Mouse (Mus musculus): ENCODE data around the gene Gm20388.
A peak's percentile ranks its signal among the peaks of the same experiment; 100 is the strongest.

The Gm20388 gene

DNA sequence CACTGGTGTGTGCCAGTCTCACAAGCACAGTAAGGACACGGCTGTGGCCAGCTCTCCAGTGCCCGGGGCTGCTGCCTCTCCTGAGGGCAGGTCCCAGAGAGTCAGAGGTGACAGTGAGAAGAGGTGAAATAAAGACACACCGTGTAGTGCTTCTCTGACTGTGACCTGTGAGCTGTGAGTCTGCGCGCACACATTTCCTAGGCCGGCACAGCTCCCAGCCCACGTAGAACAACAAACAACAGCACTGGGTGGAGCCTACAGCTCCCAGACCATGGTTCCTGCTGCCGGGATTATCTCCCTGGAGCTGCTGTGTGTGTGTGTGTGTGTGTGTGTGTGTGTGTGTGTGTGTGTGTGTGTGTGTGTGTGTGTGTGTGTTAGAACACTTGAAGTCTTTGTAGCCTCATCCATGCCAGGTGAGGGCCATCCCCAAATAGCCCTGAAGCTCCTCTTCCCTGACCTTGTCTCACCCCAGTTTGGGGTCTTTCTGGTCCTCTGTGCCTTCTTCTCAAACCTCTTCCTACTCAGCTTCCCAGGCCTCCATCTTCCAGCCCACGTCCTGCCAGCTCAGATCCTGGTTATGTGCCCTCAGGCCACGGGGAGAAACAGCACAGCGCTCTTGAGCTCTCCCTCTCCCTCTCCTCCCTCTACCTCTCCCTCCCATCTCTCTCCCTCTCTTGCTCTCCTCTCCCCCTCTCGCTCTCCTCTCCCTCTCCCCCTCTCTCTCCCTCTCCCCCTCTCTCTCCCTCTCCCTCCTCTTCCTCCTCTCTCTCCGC is 2907.3 kb downstream of the Gm20388 start:
- DNase-seq, result no peak

DNA sequence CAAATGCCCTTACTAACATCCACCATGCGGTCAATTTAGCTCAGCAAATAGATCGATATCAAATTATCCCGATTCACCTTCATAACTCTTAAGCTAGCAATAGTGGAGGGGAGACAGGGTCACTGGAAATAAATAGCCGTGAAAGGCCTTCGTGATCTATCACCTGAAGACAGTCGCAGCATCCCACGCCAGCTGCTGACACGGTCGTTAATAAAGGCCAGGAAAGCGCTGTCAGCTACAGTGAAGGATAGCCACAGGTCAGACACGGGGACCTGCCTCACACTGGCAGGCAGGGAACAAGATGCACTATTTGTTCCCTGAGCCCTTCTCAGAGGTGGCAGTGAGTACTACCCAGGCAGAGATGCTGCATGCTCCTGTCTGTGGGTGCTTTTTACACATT is 2909.1 kb downstream of the Gm20388 start:
- DNase-seq, result no peak

DNA sequence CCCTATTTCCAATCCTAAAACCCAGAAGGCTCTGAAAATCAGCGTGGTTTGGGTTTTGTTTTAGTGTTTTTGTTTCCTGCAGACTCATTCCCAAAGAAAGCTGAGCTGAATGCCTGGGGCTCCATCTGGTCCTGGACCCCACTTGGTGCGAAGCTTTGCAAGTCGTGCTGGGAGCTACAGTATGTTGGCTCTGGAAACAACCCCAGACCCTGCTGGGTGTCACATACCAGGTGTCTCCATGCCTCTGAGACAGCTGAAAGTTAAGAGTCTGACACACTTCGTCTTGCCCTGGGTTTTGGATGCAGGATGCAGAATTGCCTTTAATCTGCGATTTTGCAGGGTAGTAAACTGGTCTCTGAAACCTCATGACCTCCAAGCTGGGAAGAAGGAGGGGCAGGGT is 2913.9 kb downstream of the Gm20388 start:
- DNase-seq, result no peak

DNA sequence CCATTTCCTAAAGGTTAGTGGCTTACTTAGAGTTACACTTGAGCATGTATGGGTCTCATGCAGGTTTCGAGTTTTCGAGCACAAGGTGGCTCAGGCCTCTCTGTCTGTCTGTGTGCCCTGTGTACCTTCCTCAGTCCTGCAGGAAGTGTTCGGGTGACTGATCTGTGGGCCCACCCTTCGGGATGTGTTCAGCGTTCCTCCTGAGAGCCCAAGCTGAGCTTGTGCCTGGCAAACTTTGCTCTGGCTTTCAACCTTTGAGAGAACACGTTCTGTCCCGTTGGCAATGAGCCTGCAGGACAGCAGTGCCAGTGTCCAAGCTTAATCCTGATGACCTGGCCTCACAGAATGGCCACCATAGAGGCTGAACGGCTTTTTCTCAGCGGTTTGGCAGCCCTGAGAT is 2914.3 kb downstream of the Gm20388 start:
- no peak for DNase-seq

DNA sequence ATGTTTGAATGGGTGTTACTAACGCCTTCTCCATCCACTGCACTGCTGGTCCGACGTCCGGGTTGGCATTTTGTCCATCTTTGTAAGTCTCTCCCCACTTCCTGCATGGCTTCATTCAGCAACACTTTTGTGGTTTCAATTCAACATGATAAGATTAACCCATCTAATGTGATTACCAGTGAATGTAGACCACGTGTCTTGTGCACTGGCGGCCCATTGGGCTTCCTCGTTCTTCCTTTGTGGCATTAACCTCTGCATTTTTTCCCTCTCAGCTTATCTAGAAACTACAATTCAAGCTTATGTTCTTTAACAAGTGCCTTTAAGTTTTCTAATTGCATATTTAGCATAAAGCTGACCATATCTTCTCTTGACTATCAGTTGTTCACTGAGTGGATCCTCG is 2914.8 kb downstream of the Gm20388 start:
- DNase-seq, result no peak

DNA sequence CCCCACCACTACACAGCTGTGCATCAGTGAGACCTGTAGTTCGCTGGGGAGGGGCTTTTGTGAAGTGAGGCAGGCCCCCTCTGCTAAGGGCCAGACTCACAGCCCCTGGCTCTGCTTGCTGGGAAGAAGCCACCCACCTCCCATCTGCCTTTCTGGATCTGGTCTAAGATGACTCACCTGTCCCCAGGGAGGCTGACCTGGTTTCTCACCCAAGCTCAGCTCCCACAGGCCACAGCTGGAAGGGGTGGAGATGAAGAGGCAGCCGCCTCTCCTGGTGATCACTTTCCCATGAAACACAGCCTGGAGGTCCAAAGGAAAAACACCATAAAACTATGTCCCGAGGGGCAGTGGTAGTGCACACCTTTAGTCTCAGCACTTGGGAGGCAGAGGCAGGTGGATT is 2918.8 kb downstream of the Gm20388 start:
- DNase-seq, result no peak

DNA sequence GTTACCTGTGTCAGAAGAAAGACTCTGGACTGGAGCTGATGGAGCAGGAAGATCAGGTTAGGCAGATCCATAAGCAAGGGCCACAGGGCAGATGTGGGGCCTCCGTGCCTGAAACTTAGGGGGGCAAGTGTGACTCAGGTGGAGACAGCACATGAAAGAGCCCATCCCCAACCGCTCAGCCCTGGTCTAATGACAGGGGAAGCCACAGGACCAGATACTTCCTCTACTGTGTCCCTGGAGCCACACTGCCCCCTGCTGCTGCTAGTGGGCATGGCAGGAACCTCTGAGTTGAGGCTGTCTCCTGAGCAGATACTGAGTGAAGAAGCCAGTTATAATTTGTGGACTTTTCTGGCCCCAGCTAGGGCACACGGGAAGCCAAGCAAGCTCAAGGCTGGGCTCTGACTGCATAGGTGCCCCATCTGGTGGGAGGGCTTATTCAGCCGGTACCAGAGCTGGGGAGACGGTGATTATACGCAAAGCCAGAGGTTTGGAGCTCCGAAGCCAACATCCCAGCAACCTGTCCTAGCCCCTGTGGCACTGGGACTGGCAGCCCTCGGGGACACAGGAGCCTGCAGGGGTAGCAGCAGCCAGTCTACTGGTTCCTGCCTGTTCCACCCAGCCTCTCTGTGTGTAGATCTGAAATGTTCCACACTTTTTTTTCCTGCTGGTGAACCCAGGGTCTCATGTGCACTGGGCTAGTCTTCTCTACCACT is 2919.9 kb downstream of the Gm20388 start:
- DNase-seq, result peak; percentile 91

DNA sequence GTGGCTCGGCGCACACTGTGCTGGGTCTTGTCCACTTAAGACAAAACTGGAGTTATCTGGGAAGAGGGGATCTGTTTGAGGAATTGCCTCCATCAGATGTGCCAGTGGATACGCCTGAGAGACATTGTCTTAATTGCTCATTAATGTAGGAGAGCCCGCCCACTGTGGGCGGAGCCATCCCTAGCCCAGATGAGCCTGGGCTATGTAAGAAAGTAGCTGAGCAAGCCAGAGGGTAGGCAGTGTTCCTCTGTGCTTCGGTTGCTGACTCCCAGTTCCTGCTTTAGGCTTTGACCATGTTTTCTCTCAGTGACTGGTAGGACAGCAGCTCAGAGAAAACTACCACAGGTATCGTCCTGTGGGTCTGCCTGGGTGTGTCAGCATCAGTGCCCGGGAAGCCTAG is 2923.8 kb downstream of the Gm20388 start:
- DNase-seq, result peak; percentile 25

DNA sequence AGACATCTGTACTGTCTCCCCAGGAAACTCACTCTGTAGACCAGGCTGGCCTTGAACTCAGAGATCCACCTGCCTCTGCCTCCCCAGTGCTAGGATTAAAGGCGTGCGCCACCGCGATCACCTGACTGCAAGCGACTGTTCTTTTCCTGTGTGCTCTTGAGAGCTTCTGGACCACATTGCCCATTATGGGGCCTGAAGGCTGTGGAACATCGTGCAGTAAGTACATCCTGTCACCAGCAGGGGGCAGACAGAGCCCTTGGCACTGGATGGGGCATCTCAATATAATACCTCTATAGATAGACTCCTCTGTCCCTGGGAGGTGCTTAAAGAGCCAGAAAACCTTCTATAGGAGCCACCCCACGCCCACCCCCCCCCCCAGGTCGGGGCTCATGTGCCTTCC is 2924.3 kb downstream of the Gm20388 start:
- peak; percentile 83 for DNase-seq

DNA sequence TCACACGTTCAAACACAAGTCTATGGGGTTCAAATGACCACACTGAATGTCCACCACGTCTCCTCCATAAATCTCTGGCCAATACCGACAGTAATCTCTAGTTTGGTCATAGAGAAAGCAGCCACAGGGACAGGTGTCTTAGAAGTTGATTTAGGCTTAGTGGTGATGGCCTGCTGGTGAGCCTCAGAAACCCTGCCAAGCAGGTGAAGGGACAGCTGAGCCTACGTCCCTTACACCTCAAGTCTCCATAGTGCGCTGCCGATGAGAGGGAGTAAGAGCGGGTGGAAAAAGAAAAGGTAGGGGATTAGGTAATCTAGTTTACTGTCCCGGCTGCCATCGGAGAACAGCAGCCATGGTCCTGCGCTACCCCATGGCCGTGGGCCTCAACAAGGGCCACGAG is 2925.6 kb downstream of the Gm20388 start:
- no peak for DNase-seq

DNA sequence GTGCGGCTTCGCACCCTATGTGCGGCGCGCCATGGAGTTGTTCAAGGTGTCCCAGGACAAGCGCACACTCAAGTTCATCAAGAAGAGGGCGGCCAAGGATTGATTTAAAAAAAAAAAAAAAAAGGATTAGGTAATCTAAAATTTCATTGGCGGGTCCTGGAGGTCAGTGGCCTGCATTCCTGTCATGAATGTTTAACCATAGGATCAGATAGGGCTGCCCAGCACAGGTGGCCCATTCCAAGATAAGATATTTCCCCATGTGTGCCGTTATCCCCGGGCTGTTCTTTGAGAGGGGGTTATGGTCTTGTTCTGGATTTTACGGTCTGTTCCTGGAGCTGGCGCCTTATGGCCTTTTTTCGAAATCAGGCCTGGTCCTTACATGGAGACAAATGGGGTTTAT is 2926.1 kb downstream of the Gm20388 start:
- DNase-seq, result no peak

DNA sequence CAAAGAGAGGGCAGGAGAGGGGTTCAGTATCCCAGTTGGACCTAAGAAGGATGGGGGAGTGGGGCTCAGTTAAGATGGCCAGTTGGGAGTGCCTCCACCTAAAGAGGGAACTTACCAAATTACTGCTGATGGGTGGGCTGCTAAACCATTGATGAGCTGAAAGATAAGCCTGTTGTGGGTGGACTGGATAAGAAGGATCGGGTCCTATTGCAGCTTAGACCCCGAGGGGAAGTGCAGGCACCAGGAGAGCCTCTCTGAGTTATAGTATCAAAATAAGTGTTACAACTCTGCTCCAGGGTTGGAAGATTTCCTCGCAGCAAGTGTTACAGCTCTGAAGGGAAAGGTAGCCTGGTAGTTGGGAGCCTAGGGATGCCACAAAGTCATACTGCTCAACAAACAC is 2933.5 kb downstream of the Gm20388 start:
- no peak for DNase-seq

DNA sequence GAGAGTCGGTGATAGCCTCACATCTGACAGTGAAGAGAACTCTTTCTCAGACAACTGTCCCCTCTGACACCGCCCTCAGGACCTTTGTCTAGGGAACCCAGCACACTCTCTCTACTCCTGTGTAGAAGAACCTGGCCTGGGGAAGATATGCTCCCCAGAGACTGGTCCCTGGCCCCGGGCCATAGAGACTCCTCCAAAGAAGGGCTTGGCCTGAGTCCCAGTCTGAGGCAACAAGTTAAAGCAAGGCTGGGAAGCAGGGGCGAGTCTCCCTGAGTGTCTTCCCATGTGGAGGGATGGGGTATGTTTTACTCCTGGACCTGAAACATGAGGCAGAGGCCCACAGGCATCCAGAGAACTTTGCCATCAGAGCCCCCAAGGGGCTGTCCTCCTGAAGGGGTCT is 2935.0 kb downstream of the Gm20388 start:
- DNase-seq, result no peak

DNA sequence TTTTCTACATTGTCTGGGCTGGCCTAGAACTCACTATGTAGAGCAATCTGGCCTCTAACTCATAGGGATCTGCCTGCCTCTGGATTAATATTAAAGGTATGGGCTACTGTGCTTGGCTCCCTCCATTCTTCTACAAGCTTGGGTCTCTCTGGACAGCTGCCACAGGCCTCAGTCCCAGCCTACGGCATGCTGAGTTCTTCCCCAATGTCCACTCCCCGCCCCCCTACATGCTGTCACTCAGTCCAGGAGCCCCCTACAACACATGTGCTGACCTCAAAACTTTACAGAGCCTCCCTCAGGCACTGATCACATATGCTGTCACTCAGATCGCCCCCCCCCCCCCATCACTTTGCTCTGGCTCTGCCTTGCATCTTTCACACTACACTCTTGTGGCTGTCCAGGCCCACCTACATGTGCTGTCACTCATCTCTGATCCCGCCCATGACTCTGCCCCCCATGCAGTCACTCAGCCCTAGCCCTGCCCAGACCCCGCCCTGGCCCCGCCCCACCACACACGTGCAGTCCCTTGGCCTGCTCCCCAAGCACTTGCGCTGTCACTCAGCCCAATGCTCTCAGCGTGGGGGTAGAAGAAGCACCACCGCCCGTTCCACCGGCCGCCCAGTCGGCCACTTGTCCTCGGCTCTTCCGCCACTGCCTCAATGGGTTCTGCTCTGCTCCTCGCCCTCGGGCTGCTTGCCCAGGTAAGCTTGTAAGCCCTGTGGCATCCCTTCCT is 2937.4 kb downstream of the Gm20388 start, which contains the start of gene Cdh15:
Cdh15 (plus strand) TSS at position 138 of the 733 bp plus-strand sequence.
- peak; percentile 83 for DNase-seq

DNA sequence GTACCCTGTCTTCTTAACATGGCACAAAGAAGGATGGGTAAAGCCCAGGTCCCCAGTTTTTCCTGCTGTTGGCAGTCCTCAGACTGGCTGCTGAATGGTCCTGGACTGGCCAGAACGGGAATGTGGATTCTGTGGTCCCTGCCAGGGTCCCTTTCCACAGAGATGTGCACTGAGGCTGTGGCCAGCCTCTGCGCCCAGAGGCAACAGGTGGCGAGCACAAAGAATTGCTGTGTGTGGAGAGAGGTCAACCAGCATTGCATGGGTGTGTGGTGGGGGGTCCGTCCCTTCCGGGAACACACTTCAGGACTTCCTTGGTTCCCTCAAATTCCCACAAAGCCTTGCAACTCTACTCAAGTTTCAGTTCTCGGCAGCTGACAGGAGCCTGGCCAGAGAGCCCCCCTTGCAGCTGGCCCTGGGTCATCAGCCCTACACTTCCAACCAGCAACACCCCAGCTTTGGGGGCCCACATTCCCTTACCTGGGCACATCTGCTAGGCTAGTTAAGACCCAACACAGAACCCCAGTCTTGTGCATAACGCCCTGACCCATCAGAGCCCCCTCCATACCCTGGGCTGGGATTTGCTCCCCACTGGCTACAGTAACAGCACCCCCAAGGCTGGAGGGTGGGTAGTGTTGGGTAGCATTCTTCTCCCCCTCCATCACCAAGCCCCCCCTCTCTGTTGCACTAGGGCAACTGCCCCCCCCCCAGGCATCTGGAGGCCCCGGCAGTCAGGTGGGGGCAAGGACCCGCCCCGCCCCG is 2938.7 kb downstream of the Gm20388 start:
- no peak for DNase-seq

DNA sequence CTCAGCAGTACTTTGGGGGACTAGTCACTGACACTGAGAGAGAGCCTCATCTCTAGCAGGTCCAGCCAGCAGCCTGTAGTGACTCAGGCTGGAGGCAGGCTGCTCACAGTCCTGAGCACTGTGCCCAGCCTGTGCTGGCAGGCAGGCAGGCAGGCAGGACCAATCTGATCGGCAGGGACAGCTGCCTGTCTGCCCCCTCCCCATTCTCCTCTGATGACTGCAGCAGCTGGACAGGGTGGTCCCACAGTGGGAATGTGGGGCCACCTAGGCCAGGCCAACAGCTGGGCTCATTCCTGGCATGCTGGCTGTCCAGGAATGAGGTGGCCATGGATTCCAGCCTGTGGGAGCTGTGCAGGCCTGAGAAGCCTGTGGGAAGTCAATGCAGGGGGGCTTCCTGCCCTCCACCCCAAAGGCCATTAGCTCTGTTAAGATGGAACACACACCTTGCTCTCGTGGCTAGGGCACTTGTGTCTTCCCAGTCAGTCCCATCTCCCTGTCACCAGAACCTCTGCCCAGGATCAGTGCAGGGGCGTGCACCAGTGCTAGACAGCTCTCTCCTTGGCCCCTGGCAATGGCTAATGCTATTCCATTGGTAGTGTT is 2940.1 kb downstream of the Gm20388 start:
- no peak for DNase-seq

DNA sequence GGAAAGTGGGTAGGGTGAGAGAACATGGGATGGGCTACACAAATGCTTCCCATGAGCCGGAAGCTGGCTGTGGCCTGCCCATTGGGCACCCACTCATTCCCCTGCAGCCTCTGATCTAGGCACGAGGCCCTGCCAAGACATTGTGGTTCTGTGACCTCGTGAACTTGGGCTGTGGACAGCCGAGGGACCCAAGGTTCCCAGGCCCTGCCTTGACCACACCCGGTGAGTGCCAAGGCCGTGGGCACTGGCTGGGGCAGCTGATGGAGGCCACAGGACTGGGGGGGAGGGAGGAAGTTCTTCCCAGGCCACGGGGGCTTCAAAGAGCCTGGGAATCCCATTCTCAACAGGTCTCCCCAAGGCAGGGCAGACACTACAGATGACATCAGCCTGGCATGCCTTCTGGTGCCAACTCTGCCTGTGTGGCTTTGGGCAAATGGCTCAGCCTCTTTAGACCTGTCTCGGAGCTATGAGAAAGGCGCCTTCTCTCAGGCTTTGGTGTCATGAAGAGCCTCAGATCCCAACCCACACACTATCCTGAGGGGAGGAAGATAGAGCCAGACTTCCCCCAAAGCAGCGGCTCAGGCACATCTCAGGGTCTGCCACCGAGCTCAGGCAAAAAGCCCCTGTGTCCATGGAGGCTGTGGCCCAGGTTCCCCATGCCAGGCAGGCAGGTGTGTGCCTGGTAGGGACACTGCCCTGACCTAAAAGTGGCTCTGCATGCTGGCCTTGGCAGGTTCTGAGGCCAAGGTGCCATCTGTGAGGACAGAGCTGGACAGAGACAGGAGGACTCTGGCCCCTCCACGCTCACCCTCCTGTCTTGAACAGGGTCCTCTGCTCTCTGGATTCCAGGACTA is 2941.3 kb downstream of the Gm20388 start:
- no peak for DNase-seq

DNA sequence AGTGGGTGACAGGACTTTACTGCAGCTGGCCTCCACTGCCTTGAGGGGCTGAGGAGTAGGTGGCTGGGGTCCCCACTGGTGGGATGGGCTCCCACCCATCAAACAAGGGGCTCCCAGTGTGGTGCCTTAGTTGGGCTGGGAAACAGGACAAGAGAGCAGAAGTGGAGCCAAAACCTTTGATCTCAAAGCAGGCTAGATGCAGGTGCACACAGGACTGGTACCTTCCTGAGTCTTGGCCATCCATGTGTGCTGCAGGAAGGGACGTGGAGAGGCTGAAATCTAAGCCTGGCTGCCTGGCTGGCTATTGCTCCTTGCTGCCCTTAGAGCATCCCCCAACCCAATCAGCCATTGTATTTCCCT is 2941.9 kb downstream of the Gm20388 start:
- no peak for DNase-seq

DNA sequence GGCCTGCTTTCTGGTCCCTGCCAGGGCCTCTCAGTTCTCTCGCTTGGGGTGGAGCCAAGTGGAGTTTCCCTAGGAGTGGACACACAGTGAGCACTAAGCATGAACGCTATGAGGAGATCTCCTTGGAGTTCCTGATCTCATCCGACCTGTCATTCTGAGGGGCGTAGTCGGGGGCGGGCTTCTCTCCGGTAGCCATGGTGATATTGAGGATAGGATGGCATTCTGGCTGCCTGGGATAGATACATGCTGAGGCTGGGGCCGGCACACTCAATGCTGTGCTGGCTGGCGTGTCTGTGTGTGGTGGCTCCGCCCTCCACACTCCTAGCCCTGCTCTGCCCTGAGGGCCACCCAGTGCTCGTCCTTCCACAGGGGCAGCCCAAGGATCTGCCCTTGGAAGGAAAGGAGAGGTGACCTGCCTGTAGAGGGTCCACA is 2942.7 kb downstream of the Gm20388 start:
- no peak for DNase-seq

DNA sequence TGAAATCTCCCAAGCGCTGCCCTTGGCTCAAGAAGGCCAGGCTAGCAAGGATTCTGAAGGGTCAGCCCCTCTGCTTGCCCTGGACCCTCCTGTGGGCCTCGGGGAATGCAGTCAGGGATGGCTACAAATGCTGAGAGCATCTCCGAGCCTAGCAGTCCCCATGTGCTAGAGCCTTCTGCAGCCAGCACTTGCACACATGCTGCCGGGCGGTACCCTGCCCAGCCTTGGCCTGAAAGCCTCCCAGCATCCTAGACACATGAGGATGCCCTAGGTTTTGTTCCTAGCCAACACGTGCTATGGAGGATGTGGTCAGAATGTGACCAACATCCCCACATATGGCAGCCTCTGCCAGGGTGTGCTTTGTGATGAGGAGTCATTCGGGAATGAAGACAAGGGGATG is 2943.7 kb downstream of the Gm20388 start:
- DNase-seq, result no peak

DNA sequence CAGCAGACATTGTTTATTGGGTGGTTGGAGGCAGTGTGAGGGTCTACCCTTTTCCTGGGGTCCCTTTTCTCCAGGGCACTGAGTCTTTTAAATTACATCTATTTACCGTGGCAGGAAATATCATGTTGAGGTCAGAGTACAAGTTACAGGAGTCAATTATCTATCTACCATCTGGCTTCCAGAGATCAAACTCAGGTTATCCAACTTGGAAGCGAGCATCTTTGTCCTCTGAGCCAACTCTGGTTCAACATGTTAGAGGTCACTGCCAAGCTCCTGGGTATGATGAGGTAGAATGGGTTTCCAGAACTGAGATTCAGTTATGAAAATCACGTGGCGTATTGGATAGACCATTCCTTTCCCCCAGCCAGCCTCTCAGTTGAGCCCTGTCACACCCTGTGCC is 2944.5 kb downstream of the Gm20388 start:
- no peak for DNase-seq

DNA sequence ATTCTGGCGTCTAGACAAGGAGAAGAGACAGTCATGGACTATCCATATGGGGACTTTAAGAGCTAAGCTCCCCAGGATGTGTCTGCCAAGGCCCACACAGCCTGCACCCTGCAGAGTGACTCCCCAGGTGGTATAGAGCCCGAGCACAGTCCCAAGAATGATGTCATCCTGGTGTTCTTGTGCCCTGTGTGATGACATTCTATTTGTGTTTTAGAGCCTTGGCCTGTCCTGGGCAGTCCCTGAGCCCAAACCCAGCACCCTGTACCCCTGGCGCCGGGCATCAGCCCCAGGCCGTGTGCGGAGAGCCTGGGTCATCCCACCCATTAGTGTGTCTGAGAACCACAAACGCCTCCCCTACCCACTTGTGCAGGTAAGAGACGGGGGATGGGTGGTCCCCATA is 2945.6 kb downstream of the Gm20388 start:
- no peak for DNase-seq

All from liver (tissue).